Mouse (Mus musculus): ENCODE data around the gene Dhx37. TPM values are rescaled to one million over a fixed set of nuclear protein-coding genes. Genes with fewer than 3 reads are reported as not detected.

Dhx37 gene
- polyA plus RNA-seq, 1 experiment from 2014 or later: 10.9 TPM

DNA sequence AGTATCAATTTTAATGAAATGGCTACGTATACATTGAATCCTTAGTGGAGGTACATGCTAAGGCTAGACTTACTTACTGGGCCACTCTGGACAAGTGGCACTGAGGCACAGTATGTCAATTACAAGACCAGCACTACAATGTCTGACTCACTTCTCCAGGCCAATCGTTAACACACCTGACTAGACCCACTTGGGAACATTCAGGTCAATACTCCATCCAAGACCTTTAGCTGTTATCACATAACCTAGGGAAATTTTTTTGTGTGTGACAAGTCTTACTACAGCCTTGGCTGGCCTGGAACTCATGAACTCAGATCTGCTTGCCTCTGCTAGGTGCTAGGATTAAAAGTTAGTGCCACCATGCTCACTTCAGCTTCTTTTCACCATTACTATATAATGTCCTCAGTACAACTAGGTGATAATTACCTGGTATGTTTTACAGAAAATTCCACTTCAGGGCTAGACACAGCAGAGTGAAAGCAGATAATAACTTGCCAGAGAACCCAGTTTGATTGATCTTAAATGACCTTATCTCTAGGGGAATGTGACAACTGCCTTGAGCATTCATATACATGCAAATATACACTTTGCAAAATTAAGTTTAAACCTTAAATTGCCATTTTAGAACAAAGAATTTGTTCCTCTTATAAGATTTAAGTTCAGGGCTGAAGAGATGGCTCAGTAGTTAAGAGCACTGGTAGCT is 49.3 kb downstream of the Dhx37 start:
- Histone ChIP-seq H3K9ac (replicated peaks) (no peak overlapping the region), H3K9me3 (replicated peaks) (no peaks in the 10 kb centered on the region), H3K4me2 (no peak overlapping the region), H3K27ac (replicated peaks) (no peak overlapping the region), H3K4me3 (replicated peaks) (no peak overlapping the region), H3K27me3 (replicated peaks) (no peaks in the 10 kb centered on the region), H3K4me1 (peaks cover 40% of the 10 kb centered on the region), H3K36me3 (peaks cover 18% of the 10 kb centered on the region)
- no peak for ATAC-seq (ENCODE audit: low FRiP score)
- WGBS: 86% methylated on average over 2 of the region's 2 CpGs

DNA sequence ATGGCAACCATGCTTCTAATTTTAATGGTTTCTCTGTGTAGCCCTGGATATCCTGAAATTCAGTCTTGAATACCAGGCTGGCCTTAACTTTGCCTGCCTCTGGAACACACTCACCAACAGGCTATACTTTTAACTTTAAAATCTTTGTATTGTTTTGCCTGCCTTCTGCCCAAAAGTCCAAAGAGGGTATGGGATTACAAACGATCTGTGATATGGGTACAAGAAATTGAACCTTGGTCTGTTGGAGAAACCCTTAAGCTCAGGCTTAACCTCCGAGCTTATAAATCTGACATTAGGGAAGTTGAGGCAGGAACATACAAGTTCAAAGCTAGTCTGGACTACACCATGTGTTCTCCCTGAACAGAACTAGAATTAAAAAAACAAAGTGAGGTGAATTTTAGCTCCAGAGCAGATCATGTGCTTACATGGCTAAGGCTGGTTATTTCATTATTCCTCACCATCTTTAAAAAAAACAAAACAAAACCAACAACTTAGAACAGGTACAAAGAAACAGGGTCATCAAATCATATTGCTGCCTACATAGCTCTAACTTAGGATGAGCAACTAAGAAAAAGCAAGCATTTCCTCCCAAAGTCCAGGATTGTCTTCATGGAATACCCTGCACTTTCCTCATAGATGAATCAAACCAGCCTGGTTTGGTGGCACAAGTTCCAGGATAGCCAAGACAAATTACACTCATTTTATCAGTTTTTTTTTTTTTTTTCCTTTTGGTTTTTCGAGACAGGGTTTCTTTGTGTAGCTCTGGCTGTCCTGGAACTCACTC is 50.1 kb downstream of the Dhx37 start:
- Histone ChIP-seq H3K36me3 (peaks cover 18% of the 10 kb centered on the region), H3K9me3 (replicated peaks) (no peaks in the 10 kb centered on the region), H3K9ac (replicated peaks) (no peak overlapping the region), H3K4me3 (replicated peaks) (no peak overlapping the region), H3K27me3 (replicated peaks) (no peaks in the 10 kb centered on the region), H3K27ac (replicated peaks) (no peak overlapping the region), H3K4me1 (peaks cover 40% of the 10 kb centered on the region), H3K4me2 (no peak overlapping the region)
- no peak for ATAC-seq (ENCODE audit: low FRiP score)
- WGBS: 81% methylated on average over 3 of the region's 3 CpGs

DNA sequence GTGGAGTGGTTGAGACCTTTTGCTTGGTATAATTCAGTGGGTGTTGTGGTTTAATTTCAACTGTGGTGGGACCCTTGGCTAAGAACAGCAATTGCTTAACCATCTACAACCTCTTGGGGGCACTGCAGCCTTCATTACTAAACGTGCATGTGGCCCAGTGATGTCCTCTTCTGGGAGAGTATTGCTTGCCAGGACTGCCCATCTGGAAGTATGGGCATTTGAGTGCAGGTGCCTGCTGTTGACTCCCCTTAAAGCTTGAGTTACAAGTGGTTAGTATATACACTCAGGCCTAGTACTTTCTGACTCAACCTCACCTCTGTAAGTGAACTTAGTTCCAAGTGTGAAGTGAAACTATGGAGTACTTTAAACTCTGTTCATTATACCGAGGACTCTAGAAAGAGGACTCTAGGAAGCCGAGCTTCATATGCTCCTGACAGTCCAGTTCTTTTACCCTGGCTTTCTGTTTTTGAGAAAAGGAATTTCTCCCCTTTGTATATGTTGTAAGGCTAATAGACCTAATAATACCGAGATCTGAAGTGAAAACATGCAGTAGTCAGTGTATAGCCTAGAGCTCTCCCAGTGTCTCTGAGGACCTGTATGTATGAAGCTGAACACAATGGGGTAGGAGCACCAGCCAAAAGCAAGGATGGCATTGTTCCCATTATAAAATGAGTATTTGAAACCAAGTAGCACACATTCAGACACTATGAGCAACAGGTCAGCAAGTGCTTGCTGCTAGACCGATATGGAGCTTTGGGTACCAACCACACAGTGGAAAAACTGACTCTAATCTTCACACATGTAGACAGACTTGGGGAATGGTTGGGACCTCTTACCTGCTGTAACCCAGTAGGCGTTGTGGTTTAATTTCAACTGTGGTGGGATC is 51.0 kb downstream of the Dhx37 start:
- Histone ChIP-seq H3K9ac (replicated peaks) (no peak overlapping the region), H3K9me3 (replicated peaks) (no peaks in the 10 kb centered on the region), H3K4me3 (replicated peaks) (no peak overlapping the region), H3K27ac (replicated peaks) (0 out of 2 replicates have a peak overlapping the region, but pooled peaks have one; percentile 23), H3K4me2 (no peak overlapping the region), H3K27me3 (replicated peaks) (no peaks in the 10 kb centered on the region), H3K36me3 (peaks cover 18% of the 10 kb centered on the region), H3K4me1 (peaks cover 32% of the 10 kb centered on the region)
- WGBS: 56% methylated on average over 6 of the region's 6 CpGs
- 0 out of 2 replicates have a peak, but pooled peaks have one; percentile 50 for ATAC-seq (ENCODE audit: low FRiP score)

DNA sequence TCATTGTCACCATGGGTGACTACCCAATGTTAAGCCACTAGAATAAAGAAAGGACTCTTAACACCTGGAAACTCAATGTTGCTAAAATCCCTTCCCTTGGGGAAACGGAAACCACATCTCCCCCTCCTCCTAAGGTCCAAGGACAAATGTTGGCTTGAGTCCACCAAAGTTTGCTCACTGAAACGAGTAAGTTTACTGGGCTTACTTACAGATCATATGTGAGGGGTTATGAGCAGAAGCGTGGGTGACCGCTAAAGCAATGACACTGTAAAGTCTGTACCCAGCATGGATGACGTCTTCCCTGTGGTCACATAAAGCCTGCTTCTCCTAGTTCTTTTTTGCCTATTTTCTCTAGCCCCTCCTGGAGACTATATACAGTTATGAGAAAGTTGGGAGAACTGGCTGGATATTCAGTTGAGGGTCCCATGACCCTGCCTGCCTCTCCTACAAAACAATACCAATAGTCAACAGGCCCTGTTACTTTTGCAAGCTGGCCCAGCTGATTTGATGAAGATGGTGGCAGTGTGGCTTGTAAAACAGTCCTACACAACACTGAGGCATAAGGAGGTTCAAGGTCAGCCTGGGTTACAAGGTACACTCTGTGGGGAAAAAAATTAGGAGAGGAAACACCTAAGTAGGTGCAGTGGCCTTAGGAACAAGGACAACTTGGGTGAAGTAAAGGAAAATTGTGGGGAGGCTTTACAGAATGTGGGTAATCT is 51.8 kb downstream of the Dhx37 start:
- no peak overlapping the region for H3K9ac ChIP-seq (replicated peaks)
- peaks cover 31% of the 10 kb centered on the region for H3K4me1 ChIP-seq
- H3K4me3 ChIP-seq (replicated peaks): no peak overlapping the region
- H3K27me3 ChIP-seq (replicated peaks): no peaks in the 10 kb centered on the region
- ATAC-seq (ENCODE audit: low FRiP score): no peak
- peaks cover 18% of the 10 kb centered on the region for H3K36me3 ChIP-seq
- H3K27ac ChIP-seq (replicated peaks): 0 out of 2 replicates have a peak overlapping the region, but pooled peaks have one; percentile 23
- no peaks in the 10 kb centered on the region for H3K9me3 ChIP-seq (replicated peaks)
- WGBS: 82% methylated on average over 5 of the region's 5 CpGs
- H3K4me2 ChIP-seq: no peak overlapping the region

DNA sequence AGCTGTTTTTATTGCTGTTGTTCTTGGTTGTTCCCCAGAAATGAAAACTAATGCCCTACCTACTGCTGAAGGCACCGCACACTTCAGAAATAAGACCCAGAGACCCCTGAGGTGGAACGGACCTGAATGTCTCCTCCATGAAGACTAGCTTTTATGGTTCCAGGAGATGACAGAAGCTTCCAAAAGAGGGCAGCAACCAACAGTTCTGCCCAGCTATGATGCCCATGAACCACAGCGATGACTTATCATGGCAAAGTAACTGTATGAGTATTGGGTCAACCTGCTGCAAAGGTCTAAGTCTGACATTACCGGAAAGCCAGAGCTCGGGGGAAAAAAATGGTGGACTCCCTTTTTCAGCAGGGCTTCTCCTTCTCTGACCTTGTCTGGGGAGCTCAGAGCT is 55.0 kb downstream of the Dhx37 start:
- 84% methylated on average over 5 of the region's 5 CpGs for WGBS

DNA sequence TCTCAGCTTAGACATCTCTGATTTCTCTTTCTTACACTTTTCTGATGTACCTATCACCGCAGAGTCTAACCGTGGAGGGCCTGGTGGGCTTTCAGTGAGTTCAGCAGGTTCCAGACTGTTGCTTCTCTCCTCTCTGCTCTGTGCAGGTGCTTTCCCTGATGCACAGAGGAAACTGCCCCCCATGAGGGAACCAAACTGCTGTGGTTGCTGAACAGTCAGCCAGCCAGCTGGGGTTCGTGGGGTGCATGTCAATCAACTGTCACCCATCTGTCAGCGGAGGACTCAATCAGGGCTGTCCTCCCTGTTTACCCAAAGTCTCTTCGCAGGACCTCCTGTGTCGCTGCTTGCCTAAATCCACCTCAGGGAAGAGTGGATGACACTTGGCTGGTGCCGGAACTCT is 56.7 kb downstream of the Dhx37 start:
- no peak for ATAC-seq (ENCODE audit: low FRiP score)
- Histone ChIP-seq H3K36me3 (no peaks in the 10 kb centered on the region), H3K4me1 (peaks cover 2% of the 10 kb centered on the region; the same call in 1 of the 2 replicates), H3K27ac (replicated peaks) (no peak overlapping the region), H3K9ac (replicated peaks) (no peak overlapping the region), H3K27me3 (replicated peaks) (no peaks in the 10 kb centered on the region), H3K4me2 (no peak overlapping the region), H3K9me3 (replicated peaks) (no peaks in the 10 kb centered on the region), H3K4me3 (replicated peaks) (no peak overlapping the region)
- 78% methylated on average over 7 of the region's 7 CpGs for WGBS

More for the DNA sequence above, 55.0 kb downstream of the Dhx37 start:
- H3K36me3 ChIP-seq: no peaks in the 10 kb centered on the region
- peaks cover 9% of the 10 kb centered on the region; the same call in 1 of the 2 replicates for H3K4me1 ChIP-seq
- no peak overlapping the region for H3K4me2 ChIP-seq
- H3K27me3 ChIP-seq (replicated peaks): no peaks in the 10 kb centered on the region
- H3K27ac ChIP-seq (replicated peaks): no peak overlapping the region
- ATAC-seq (ENCODE audit: low FRiP score): no peak
- H3K9me3 ChIP-seq (replicated peaks): no peaks in the 10 kb centered on the region
- no peak overlapping the region for H3K9ac ChIP-seq (replicated peaks)
- H3K4me3 ChIP-seq (replicated peaks): no peak overlapping the region

DNA sequence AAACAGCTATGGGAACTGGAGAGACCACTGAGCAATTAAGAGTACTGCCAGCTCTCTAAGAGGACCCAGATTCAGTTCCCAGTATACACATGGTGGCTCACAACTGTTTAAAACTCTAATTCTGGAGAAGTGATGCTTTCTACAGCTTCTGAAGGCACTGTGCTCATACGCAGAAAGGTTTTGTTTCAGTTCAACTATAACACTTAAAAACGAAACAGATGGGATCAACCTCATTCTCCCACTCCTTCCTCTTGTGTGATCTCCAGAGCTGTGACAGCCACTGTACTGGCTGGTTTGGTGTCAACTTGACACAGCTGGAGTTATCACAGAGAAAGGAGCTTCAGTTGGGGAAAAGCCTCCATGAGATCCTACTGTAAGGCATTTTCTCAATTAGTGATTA is 58.0 kb downstream of the Dhx37 start:
- no peaks in the 10 kb centered on the region for H3K4me1 ChIP-seq
- no peaks in the 10 kb centered on the region for H3K36me3 ChIP-seq
- no peak overlapping the region for H3K4me2 ChIP-seq
- H3K27ac ChIP-seq (replicated peaks): no peak overlapping the region
- WGBS: 89% methylated on average over 2 of the region's 2 CpGs
- no peak for ATAC-seq (ENCODE audit: low FRiP score)
- no peak overlapping the region for H3K4me3 ChIP-seq (replicated peaks)
- no peaks in the 10 kb centered on the region for H3K9me3 ChIP-seq (replicated peaks)
- no peaks in the 10 kb centered on the region for H3K27me3 ChIP-seq (replicated peaks)
- H3K9ac ChIP-seq (replicated peaks): no peak overlapping the region

DNA sequence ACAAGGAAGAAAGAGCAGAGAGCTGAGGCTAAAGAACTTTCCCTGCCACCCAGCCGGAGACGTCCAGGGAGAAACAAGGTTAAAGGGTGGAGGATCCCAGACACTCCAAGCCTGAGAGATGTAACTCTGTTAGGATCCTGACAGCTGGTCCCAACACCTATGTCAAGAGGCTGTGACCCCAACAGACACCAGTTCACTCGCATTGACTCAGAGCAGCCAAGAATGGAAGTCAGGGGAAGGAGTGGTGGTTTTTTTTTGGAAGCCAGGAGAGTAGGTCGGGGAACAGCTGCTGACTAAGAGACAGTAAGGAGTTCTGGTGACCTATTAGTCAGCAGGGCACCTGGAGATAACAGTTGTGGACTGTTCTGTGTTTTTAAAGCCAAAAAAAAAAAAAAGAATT is 61.9 kb downstream of the Dhx37 start:
- Histone ChIP-seq H3K36me3 (no peaks in the 10 kb centered on the region), H3K9ac (replicated peaks) (no peak overlapping the region), H3K27ac (replicated peaks) (no peak overlapping the region), H3K4me2 (no peak overlapping the region), H3K4me1 (no peaks in the 10 kb centered on the region), H3K27me3 (replicated peaks) (no peaks in the 10 kb centered on the region), H3K9me3 (replicated peaks) (no peaks in the 10 kb centered on the region), H3K4me3 (replicated peaks) (no peak overlapping the region)
- whole genome bisulfite sequencing: 88% methylated on average over 4 of the region's 4 CpGs
- no peak for ATAC-seq (ENCODE audit: low FRiP score)

DNA sequence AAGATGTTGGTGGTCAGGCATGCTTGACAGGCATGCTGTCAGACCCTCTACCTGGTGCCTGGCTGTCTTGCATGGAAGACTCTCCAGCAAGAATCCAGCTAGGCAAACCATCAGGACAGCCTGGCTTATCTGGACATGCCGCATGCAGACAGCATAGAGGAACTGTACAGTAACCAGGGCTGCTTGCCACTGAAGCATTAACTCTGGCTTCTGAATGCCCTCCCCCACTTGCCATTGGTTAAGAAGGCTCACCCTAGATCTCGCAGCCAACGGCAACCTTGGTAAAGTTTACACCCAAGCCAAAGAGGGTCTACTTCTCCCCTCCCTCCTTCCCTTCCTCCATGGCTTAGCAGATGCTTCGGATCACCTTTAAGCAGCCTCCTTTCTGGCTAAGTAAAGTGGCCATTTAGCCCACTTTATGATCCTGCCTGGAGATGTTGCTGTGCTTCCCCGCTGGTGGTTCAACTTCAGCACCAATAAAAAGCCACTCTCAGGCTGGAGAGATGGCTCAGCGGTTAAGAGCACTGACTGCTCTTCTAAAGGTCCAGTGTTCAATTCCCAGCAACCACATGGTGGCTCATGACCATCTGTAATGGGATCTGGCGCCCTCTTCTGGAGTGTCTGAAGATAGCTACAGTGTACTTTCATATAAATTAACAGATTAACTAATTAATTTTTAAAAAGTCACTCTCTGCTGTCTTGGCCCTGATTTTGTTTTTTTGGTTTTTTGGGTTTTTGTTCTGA is 62.8 kb downstream of the Dhx37 start:
- H3K9me3 ChIP-seq (replicated peaks): no peaks in the 10 kb centered on the region
- no peak for ATAC-seq (ENCODE audit: low FRiP score)
- 68% methylated on average over 7 of the region's 7 CpGs for WGBS
- no peaks in the 10 kb centered on the region for H3K4me1 ChIP-seq
- no peak overlapping the region for H3K4me3 ChIP-seq (replicated peaks)
- H3K27me3 ChIP-seq (replicated peaks): no peaks in the 10 kb centered on the region
- H3K36me3 ChIP-seq: no peaks in the 10 kb centered on the region
- no peak overlapping the region for H3K27ac ChIP-seq (replicated peaks)
- H3K9ac ChIP-seq (replicated peaks): no peak overlapping the region
- H3K4me2 ChIP-seq: no peak overlapping the region

DNA sequence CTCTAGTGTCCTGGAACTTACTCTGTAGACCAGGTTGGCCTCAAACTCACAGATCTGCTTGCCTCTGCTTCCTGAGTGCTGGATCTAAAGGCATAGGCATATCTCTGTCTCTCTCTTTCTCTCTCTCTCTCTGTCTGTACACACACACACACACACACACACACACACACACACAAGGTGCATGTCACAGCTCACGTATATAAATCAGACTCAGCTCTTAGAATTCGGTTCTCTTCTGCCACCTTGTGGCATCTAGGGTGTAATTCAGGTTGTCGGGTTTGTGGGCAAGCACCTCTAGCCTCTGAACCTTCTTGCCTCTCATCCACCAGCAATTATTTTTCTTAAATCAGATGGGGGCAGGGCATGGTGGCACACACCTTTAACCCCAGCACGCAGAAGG is 65.4 kb downstream of the Dhx37 start:
- Histone ChIP-seq H3K4me1 (no peaks in the 10 kb centered on the region), H3K4me3 (replicated peaks) (no peak overlapping the region), H3K9ac (replicated peaks) (no peak overlapping the region), H3K27me3 (replicated peaks) (no peaks in the 10 kb centered on the region), H3K4me2 (no peak overlapping the region), H3K36me3 (no peaks in the 10 kb centered on the region), H3K9me3 (replicated peaks) (no peaks in the 10 kb centered on the region), H3K27ac (replicated peaks) (no peak overlapping the region)
- ATAC-seq (ENCODE audit: low FRiP score): no peak
- 2% methylated on average over 4 of the region's 4 CpGs for WGBS

Measured in neural tube, embryonic 15.5 days (tissue).